Mouse (Mus musculus): ENCODE results near the gene Smyd2.

GRCm38 (mm10) chr1:189921568-189921817, 670 bp downstream of the Smyd2 start:
- TF ChIP-seq CTCF (IDR thresholded peaks at IDR 0.05; ENCODE audit: low read depth, low read length) (no peak; the same call in 1 of the 2 replicates), POLR2A (IDR thresholded peaks at IDR 0.05; ENCODE audit: borderline replicate concordance, low read depth, low read length) (no peak)

Data from bone marrow macrophage, adult 2 months (primary cell).